Comparison of ENCODE assay signal across 2 mouse cellular contexts in the genomic region with DNA sequence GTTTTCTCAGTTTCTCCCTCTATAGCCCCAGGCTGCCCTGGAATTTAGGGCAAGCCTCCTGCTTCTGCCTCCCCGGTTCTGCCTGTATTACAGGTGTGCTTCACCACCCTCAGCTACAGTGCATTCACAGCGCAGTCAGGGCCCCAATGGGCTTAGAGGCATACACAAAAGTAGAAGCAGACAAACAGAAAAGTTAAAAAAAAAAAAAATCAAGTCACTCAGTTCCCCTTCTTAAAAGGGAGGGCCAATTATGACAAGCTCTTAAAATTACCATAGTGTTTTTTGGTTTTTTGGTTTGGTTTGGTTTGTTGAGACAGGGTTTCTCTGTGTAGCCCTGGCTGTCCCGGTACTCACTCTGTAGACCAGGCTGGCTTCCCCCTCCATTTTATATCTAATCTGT.
TF ChIP-seq lines count a peak whose summit lies in the region.

No protein-coding gene starts in this region.

TF ChIP-seq in CH12.LX, 34 proteins besides CTCF, POLR2A, EP300 and RAD21:
- TF ChIP-seq ZNF384 (IDR thresholded peaks at IDR 0.05; ENCODE audit: low read depth, low read length) (peak; percentile 89), GABPA (IDR thresholded peaks at IDR 0.05; ENCODE audit: insufficient replicate concordance, low read depth, low read length) (no peak), UBTF (IDR thresholded peaks at IDR 0.05; ENCODE audit: low read depth, low read length) (no peak), ELF1 (IDR thresholded peaks at IDR 0.05; ENCODE audit: low read depth, low read length) (no peak), USF2 (conservative IDR thresholded peaks at IDR 0.05; ENCODE audit: low read depth, low read length) (no peak), TBP (conservative IDR thresholded peaks at IDR 0.05; ENCODE audit: low read depth, low read length) (no peak), MAZ (IDR thresholded peaks at IDR 0.05; ENCODE audit: low read depth, low read length) (0 out of 2 replicates have a peak, but pooled peaks have one; percentile 36)

TF ChIP-seq in MEL, 35 proteins besides CTCF, POLR2A, EP300 and RAD21:
- TF ChIP-seq USF1 (IDR thresholded peaks at IDR 0.05; ENCODE audit: low read depth, low read length) (no peak), NELFE (IDR thresholded peaks at IDR 0.05; ENCODE audit: low read depth, low read length) (no peak), MYB (IDR thresholded peaks at IDR 0.05; ENCODE audit: low read depth, low read length) (no peak), ZNF384 (IDR thresholded peaks at IDR 0.05; ENCODE audit: low read depth, low read length) (peak; percentile 56; the same call in 1 of the 2 replicates), TBP (IDR thresholded peaks at IDR 0.05; ENCODE audit: low read depth, low read length) (no peak), RCOR1 (IDR thresholded peaks at IDR 0.05; ENCODE audit: low read depth, low read length) (no peak)
